Comparison of ENCODE assay signal across 8 mouse cellular contexts in the genomic region with DNA sequence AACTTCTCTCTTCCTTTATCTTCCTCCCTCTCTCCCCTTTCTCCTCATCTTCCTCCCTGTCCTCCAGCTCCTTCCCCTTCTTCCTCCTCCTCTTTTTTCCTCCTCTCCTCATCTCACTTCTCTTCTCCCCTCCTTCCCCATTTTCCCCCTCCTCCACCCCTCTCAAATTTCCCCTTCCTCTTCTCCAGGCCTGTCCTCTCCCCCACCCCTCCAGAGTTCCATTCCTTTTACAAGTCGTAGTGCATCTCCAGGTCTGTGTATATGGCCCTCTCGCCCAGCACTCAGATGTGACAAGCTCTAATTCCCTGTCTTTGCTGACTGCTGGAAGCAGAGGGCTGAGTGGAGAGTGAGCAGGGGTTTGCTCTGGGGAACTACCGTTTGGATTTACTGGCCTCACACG. TPM values are rescaled to one million over a fixed set of nuclear protein-coding genes. Genes with fewer than 3 reads are reported as not detected.
A peak's percentile ranks its signal among the peaks of the same experiment; 100 is the strongest.
DNase-seq lines count a peak whose midpoint lies in the region; ATAC-seq and TF ChIP-seq lines count a peak whose summit lies in the region.
"Had no signal": no experiment of that assay in that cellular context is flagged by ENCODE, and none has a peak within 500 bp of the region (broad histone marks: within the 10 kb centered on the region; RNA-seq: fewer than 3 reads in every experiment).

No protein-coding gene starts in this region.

- no peak for ATAC-seq in kidney, embryonic 15.5 days (replicated peaks; ENCODE audit: low FRiP score)
- no peak for ATAC-seq in forebrain, embryonic 13.5 days
- ATAC-seq in intestine, postnatal 0 days = no peak
- ATAC-seq in neural tube, embryonic 13.5 days (ENCODE audit: low read depth) = no peak

- H3K27ac ChIP-seq in kidney, embryonic 15.5 days = peak overlapping the region; percentile 79
- no peak overlapping the region for H3K27ac ChIP-seq in forebrain, embryonic 13.5 days
- no peak overlapping the region for H3K27ac ChIP-seq in intestine, postnatal 0 days (ENCODE audit: low read depth, low read length)
- H3K27ac ChIP-seq in neural tube, embryonic 13.5 days (replicated peaks) = peak overlapping the region; percentile 71; the same call in 1 of the 2 replicates

- DNase-seq in kidney, postnatal 25 days = no peak
- no peak for DNase-seq in thymus, postnatal 25 days
- DNase-seq in gastrocnemius, postnatal 25 days = no peak
- DNase-seq: lung, adult 2 months had no signal

- 0 out of 2 replicates have a peak overlapping the region, but pooled peaks have one; percentile 9 for H3K4me3 ChIP-seq in kidney, embryonic 15.5 days (replicated peaks)
- no peak overlapping the region for H3K4me3 ChIP-seq in forebrain, embryonic 13.5 days
- H3K4me3 ChIP-seq in intestine, postnatal 0 days (ENCODE audit: low read depth, low read length) = no peak overlapping the region
- H3K4me3 ChIP-seq in neural tube, embryonic 13.5 days = no peak overlapping the region

- 12% methylated on average over 4 of the region's 4 CpGs for WGBS in kidney, embryonic 15.5 days
- WGBS in forebrain, embryonic 13.5 days = 12% methylated on average over 4 of the region's 4 CpGs
- WGBS in intestine, postnatal 0 days = 47% methylated on average over 4 of the region's 4 CpGs
- 3% methylated on average over 4 of the region's 4 CpGs for WGBS in neural tube, embryonic 13.5 days

- no peak for TF ChIP-seq CTCF in intestine, postnatal 0 days (IDR thresholded peaks at IDR 0.05; ENCODE audit: low read depth)

- no peaks in the 10 kb centered on the region for H3K9me3 ChIP-seq in kidney, embryonic 15.5 days (replicated peaks)
- H3K9me3 ChIP-seq in forebrain, embryonic 13.5 days (replicated peaks) = no peaks in the 10 kb centered on the region
- H3K9me3 ChIP-seq in intestine, postnatal 0 days (ENCODE audit: control insufficient read depth) = no peaks in the 10 kb centered on the region
- H3K9me3 ChIP-seq in neural tube, embryonic 13.5 days = no peaks in the 10 kb centered on the region

- H3K27me3 ChIP-seq in kidney, embryonic 15.5 days = peaks cover 56% of the 10 kb centered on the region
- peaks cover 8% of the 10 kb centered on the region for H3K27me3 ChIP-seq in forebrain, embryonic 13.5 days
- peaks cover 6% of the 10 kb centered on the region; the same call in 1 of the 2 replicates for H3K27me3 ChIP-seq in intestine, postnatal 0 days (replicated peaks; ENCODE audit: control insufficient read depth, insufficient read depth, low read length)
- H3K27me3 ChIP-seq in neural tube, embryonic 13.5 days = peaks cover 54% of the 10 kb centered on the region

- H3K9ac ChIP-seq in kidney, embryonic 15.5 days = no peak overlapping the region
- H3K9ac ChIP-seq in forebrain, embryonic 13.5 days = peak overlapping the region; percentile 5; the same call in 1 of the 2 replicates
- no peak overlapping the region for H3K9ac ChIP-seq in intestine, postnatal 0 days (ENCODE audit: low read depth, low read length)
- no peak overlapping the region for H3K9ac ChIP-seq in neural tube, embryonic 13.5 days

- peak overlapping the region; percentile 53 for H3K4me2 ChIP-seq in kidney, embryonic 15.5 days
- H3K4me2 ChIP-seq in forebrain, embryonic 13.5 days = peak overlapping the region; percentile 42; the same call in 1 of the 2 replicates
- H3K4me2 ChIP-seq in intestine, postnatal 0 days (replicated peaks; ENCODE audit: low read depth) = 0 out of 2 replicates have a peak overlapping the region, but pooled peaks have one; percentile 38
- peak overlapping the region; percentile 36 for H3K4me2 ChIP-seq in neural tube, embryonic 13.5 days

- no peaks in the 10 kb centered on the region for H3K36me3 ChIP-seq in kidney, embryonic 15.5 days
- H3K36me3 ChIP-seq in forebrain, embryonic 13.5 days (ENCODE audit: poor library complexity, severe bottlenecking) = no peaks in the 10 kb centered on the region
- H3K36me3 ChIP-seq in intestine, postnatal 0 days (ENCODE audit: control insufficient read depth, insufficient read depth) = no peaks in the 10 kb centered on the region
- H3K36me3 ChIP-seq in neural tube, embryonic 13.5 days = no peaks in the 10 kb centered on the region

- H3K4me1 ChIP-seq in kidney, embryonic 15.5 days = peaks cover 86% of the 10 kb centered on the region
- peaks cover 88% of the 10 kb centered on the region for H3K4me1 ChIP-seq in forebrain, embryonic 13.5 days
- 0 out of 2 replicates have a peak, but pooled peaks cover 4% of the 10 kb centered on the region for H3K4me1 ChIP-seq in intestine, postnatal 0 days (replicated peaks; ENCODE audit: control insufficient read depth, insufficient read depth, low read length)
- H3K4me1 ChIP-seq in neural tube, embryonic 13.5 days (replicated peaks) = peaks cover 90% of the 10 kb centered on the region

RNA-seq across cellular contexts. Expression of gene Macrod1, which starts 14.2 kb away (rescaled TPM):
- polyA plus RNA-seq in kidney, embryonic 15.5 days (2015; fragmentation: Nextera tagmentation; extraction: Ambion mirVana) = 13.9 and 14.8 TPM in 2 replicates
- polyA plus RNA-seq in forebrain, embryonic 13.5 days (2015; fragmentation: Nextera tagmentation; extraction: Ambion mirVana) = 3.3 and 4.4 TPM in 2 replicates
- polyA plus RNA-seq in intestine, postnatal 0 days (2015; fragmentation: Nextera tagmentation; extraction: Ambion mirVana) = 14.4 and 15.1 TPM in 2 replicates
- polyA plus RNA-seq in neural tube, embryonic 13.5 days (2015; fragmentation: Nextera tagmentation; extraction: Ambion mirVana) = 4.4 and 5.2 TPM in 2 replicates
- total RNA-seq in gastrocnemius, postnatal 25 days (2021) = 100 to 1,000 TPM; 227 to 252 TPM

RNA-seq across cellular contexts. Expression of gene Stip1, which starts 31.0 kb away (rescaled TPM):
- 290 and 298 TPM in 2 replicates for polyA plus RNA-seq in kidney, embryonic 15.5 days (2015; fragmentation: Nextera tagmentation; extraction: Ambion mirVana)
- 289 and 311 TPM in 2 replicates for polyA plus RNA-seq in forebrain, embryonic 13.5 days (2015; fragmentation: Nextera tagmentation; extraction: Ambion mirVana)
- polyA plus RNA-seq in intestine, postnatal 0 days (2015; fragmentation: Nextera tagmentation; extraction: Ambion mirVana) = 46.2 and 47.8 TPM in 2 replicates
- polyA plus RNA-seq in neural tube, embryonic 13.5 days (2015; fragmentation: Nextera tagmentation; extraction: Ambion mirVana) = 244 and 248 TPM in 2 replicates
- total RNA-seq in gastrocnemius, postnatal 25 days (2021) = 10 to 100 TPM; 86.5 to 95.6 TPM

RNA-seq across cellular contexts. Expression of gene Flrt1, which starts 34.8 kb away (rescaled TPM):
- polyA plus RNA-seq in kidney, embryonic 15.5 days (2015; fragmentation: Nextera tagmentation; extraction: Ambion mirVana) = 4.4 and 5.0 TPM in 2 replicates
- 10.4 and 11.3 TPM in 2 replicates for polyA plus RNA-seq in forebrain, embryonic 13.5 days (2015; fragmentation: Nextera tagmentation; extraction: Ambion mirVana)
- 0.75 and 0.82 TPM in 2 replicates for polyA plus RNA-seq in intestine, postnatal 0 days (2015; fragmentation: Nextera tagmentation; extraction: Ambion mirVana)
- polyA plus RNA-seq in neural tube, embryonic 13.5 days (2015; fragmentation: Nextera tagmentation; extraction: Ambion mirVana) = 9.6 and 10.9 TPM in 2 replicates
- under 1 TPM; 0.31 to 0.35 TPM for total RNA-seq in gastrocnemius, postnatal 25 days (2021)

RNA-seq across cellular contexts. Expression of gene Fermt3, which starts 51.5 kb away (rescaled TPM):
- polyA plus RNA-seq in kidney, embryonic 15.5 days (2015; fragmentation: Nextera tagmentation; extraction: Ambion mirVana) = 6.9 and 8.3 TPM in 2 replicates
- 3.0 and 3.9 TPM in 2 replicates for polyA plus RNA-seq in forebrain, embryonic 13.5 days (2015; fragmentation: Nextera tagmentation; extraction: Ambion mirVana)
- 8.9 and 9.3 TPM in 2 replicates for polyA plus RNA-seq in intestine, postnatal 0 days (2015; fragmentation: Nextera tagmentation; extraction: Ambion mirVana)
- polyA plus RNA-seq in neural tube, embryonic 13.5 days (2015; fragmentation: Nextera tagmentation; extraction: Ambion mirVana) = 4.4 and 4.9 TPM in 2 replicates
- 1 to 10 TPM in 1 of 2 experiments, under 1 TPM in 1; 0.84 to 1.2 TPM for total RNA-seq in gastrocnemius, postnatal 25 days (2021)

Comparison
In these comparisons a context has a peak if more than half of its experiments do, and no peak if none do; other contexts are left out.
1. H3K27ac ChIP-seq: peak in kidney, embryonic 15.5 days (single experiment) and neural tube, embryonic 13.5 days (single experiment); none in forebrain, embryonic 13.5 days (single experiment) and intestine, postnatal 0 days (single experiment).
2. Peak in every context shown above with its lines, with median percentiles within 50 percentile points of each other: H3K4me2 ChIP-seq.